Mouse (Mus musculus): Measurements from ENCODE around the gene Ccdc105. TPM values are rescaled to one million over a fixed set of nuclear protein-coding genes. Genes with fewer than 3 reads are reported as not detected.
A peak's percentile ranks its signal among the peaks of the same experiment; 100 is the strongest.

Gene Ccdc105
- polyA plus RNA-seq, 1 experiment: not detected

DNA sequence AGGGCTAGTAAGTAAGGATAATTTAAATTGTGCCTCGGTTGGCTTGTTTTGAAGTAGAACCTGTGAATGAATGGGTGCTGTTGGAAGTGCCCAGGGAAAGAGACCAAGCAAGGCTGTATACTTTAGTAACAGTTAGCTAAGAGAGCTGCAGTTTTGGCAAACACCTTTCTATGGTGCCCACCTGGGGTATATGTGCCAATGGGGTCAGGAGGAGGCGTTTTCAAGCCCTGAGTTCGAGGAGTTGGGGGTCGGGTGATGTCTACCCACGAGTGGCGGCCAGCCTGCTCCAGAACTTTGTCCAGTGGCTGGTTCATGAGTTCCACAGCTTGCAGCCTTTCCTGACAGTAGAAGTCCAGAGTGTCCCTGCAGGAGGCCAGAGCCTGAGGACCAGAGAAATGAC is 3.9 kb downstream of the Ccdc105 start:
- TF ChIP-seq POLR2A (IDR thresholded peaks at IDR 0.05; ENCODE audit: borderline replicate concordance, extremely low read depth, low read depth, low read length) (no peak), CTCF (IDR thresholded peaks at IDR 0.05; ENCODE audit: insufficient read depth, low read length) (no peak)
- H3K4me3 ChIP-seq (replicated peaks; ENCODE audit: extremely low read depth, low read depth, low read length): no peak overlapping the region
- DNase-seq: no peak
- H3K4me1 ChIP-seq (ENCODE audit: control insufficient read depth, insufficient read depth, low read length): no peaks in the 10 kb centered on the region
- WGBS: 85% methylated on average over 6 of the region's 6 CpGs

DNA sequence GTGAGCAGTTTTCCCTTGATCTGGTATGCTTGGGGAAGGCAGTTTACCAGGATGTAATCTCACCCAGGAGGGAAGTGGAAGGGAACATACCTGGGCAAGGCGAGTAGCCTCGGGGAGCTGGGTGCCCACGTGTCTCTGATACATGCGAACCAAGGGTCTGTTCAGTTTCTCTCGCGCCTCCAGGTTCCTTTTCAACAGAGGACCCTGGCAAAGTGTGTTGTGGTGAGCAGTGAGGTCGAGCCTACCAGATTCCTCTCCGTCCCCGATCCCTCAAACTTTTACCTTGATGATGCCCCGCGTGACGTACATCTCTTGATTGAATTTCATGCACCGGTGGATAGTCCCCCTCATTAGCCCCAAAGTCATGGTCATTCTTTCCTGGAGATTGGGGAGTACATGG is 4.7 kb downstream of the Ccdc105 start:
- WGBS: 80% methylated on average over 13 of the region's 13 CpGs

DNA sequence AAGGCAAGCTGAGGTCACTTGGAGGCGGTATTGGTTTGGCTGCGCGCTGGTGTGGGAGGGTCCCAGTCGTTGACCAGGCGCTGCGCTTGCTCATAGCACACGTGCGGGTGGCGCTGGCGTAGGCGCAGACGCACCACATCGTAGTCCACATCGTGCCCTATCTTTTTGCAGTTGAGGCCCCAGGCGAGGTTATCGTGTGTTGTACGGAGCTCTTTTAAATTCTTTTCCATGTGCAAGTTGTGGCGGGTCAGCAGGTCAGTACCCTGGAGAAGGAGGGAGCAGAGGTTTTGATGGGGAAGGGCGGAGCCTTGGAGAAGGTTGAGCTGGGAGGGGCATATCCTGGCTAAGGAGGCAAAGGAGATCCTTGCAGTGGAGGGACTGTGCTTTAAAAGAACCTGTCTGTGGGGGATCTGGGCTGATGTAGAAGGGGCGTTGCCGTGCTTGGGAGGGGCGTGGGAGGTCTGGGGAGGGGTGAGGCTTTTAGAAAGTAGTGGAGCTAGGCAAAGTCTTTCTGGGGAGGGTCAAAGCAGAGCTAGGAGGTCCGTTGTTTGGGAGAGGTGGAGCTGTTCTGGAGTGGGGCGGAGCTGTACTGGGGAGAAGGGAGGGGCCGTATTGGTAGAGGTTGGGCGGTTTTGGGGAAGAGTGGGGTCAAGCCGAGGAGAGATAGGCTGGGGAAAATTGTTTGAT is 5.7 kb downstream of the Ccdc105 start:
- 2% methylated on average over 27 of the region's 27 CpGs for WGBS
- Histone ChIP-seq H3K4me1 (ENCODE audit: control insufficient read depth, insufficient read depth, low read length) (no peaks in the 10 kb centered on the region), H3K4me3 (replicated peaks; ENCODE audit: extremely low read depth, low read depth, low read length) (peak overlapping the region; percentile 33)
- TF ChIP-seq CTCF (IDR thresholded peaks at IDR 0.05; ENCODE audit: insufficient read depth, low read length) (no peak), POLR2A (IDR thresholded peaks at IDR 0.05; ENCODE audit: borderline replicate concordance, extremely low read depth, low read depth, low read length) (no peak)
- no peak for DNase-seq

More for the DNA sequence above, 4.7 kb downstream of the Ccdc105 start:
- DNase-seq: no peak
- no peak for TF ChIP-seq POLR2A (IDR thresholded peaks at IDR 0.05; ENCODE audit: borderline replicate concordance, extremely low read depth, low read depth, low read length)
- TF ChIP-seq CTCF (IDR thresholded peaks at IDR 0.05; ENCODE audit: insufficient read depth, low read length): no peak
- Histone ChIP-seq H3K4me3 (replicated peaks; ENCODE audit: extremely low read depth, low read depth, low read length) (no peak overlapping the region), H3K4me1 (ENCODE audit: control insufficient read depth, insufficient read depth, low read length) (no peaks in the 10 kb centered on the region)

DNA sequence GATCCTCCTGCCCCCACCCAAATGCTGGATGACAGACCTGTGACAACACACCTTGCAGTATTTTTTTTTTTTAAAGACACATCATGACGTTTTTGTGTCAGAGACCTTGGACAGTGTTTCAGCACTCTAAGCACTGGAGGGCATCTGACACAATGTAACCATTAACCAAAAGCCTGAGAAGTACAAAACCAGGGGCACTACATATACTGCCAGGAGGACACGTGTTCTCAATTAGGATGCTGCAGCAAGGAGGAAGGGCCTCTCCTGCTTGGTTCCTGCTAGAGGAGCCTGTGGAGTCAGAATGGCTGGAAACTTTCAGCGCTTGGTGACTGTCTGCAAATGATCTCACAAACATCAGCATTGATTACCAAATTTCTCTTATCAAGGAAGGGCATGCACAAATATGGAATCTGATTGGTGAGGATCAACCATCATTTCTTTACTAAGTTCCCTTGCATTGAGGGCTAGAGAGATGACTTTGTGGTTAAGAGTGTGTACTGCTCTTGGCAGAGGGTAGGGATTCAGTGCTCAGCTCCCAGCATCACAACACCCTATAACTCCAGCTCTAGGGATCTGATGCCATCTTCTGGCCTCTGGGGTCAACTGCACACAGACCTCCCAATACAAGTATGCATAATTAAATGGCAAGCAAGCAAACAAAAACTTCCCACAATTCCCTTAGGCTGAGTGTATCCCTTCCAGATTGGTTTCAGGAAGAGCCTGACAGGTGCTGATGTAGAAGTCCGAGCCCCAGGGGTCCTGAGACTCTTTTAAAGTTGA is 7.2 kb downstream of the Ccdc105 start:
- 54% methylated on average over 4 of the region's 4 CpGs for WGBS

DNA sequence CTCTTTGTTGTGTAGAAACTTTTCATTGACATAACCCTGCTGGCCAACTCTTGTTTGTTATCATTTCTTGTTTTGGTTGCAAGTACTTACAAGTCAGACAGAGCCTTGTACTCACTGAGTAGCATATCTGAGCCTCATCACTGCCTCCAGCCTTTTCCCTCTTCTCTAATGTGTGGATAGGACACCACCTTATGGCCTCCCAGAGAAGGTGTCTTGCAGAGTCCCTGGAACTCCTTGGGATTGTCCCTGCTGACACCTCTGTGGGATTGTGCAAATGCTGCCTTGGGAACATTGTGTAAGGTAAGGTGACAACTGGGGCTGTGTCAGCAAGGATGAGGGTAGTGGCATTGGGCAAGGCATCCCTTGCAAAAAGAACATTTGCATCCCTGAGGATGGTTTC is 9.1 kb downstream of the Ccdc105 start:
- TF ChIP-seq POLR2A (IDR thresholded peaks at IDR 0.05; ENCODE audit: borderline replicate concordance, extremely low read depth, low read depth, low read length): no peak
- TF ChIP-seq CTCF (IDR thresholded peaks at IDR 0.05; ENCODE audit: insufficient read depth, low read length): no peak
- Histone ChIP-seq H3K4me3 (replicated peaks; ENCODE audit: extremely low read depth, low read depth, low read length) (no peak overlapping the region), H3K4me1 (ENCODE audit: control insufficient read depth, insufficient read depth, low read length) (no peaks in the 10 kb centered on the region)
- DNase-seq: no peak

More for the DNA sequence above, 7.2 kb downstream of the Ccdc105 start:
- no peak for DNase-seq
- Histone ChIP-seq H3K4me3 (replicated peaks; ENCODE audit: extremely low read depth, low read depth, low read length) (no peak overlapping the region), H3K4me1 (ENCODE audit: control insufficient read depth, insufficient read depth, low read length) (no peaks in the 10 kb centered on the region)
- no peak for TF ChIP-seq CTCF (IDR thresholded peaks at IDR 0.05; ENCODE audit: insufficient read depth, low read length)
- TF ChIP-seq POLR2A (IDR thresholded peaks at IDR 0.05; ENCODE audit: borderline replicate concordance, extremely low read depth, low read depth, low read length): no peak

DNA sequence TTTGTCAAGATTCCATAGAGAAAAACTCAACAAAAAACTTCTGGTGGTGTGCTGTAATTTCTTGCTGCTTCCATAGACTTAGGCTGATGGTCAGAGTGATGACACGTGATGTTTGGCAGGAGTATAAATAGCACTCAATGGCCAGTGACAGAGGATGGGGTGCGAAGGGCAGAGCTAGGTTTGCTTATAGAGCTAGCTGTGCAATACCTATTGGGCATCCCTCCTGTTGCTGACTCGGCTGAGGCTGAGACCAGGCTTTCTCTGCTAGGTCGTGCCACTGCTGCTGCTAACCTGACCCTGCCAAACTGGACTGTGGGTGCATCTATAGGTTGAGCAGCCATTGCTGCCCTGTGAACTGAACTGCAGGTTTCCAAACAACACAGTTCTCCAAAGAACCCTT is 13.0 kb downstream of the Ccdc105 start:
- TF ChIP-seq POLR2A (IDR thresholded peaks at IDR 0.05; ENCODE audit: borderline replicate concordance, extremely low read depth, low read depth, low read length): no peak
- no peak for TF ChIP-seq CTCF (IDR thresholded peaks at IDR 0.05; ENCODE audit: insufficient read depth, low read length)
- no peaks in the 10 kb centered on the region for H3K4me1 ChIP-seq (ENCODE audit: control insufficient read depth, insufficient read depth, low read length)
- WGBS: 67% methylated on average over 4 of the region's 4 CpGs
- no peak overlapping the region for H3K4me3 ChIP-seq (replicated peaks; ENCODE audit: extremely low read depth, low read depth, low read length)
- no peak for DNase-seq

DNA sequence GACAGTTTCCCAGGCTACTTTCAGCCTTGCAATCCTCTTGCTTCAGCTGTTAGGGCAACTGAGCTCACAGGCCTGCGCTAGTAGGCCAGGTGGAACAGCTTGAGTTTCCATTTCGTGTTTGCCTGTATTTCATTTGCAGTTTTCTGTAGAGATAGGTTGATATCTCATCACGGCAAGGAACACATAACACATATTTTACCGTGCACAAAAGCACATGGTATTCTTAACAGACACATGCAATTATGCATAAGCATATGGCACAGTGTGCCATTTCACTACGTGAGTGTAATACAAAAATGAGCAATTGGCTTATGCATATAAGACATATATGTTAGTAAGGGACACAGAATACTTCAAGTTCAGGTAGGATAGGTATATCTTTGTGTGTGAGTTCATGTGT is 25.0 kb downstream of the Ccdc105 start:
- 81% methylated on average over 5 of the region's 5 CpGs for WGBS
- no peak for DNase-seq
- Histone ChIP-seq H3K4me3 (replicated peaks; ENCODE audit: extremely low read depth, low read depth, low read length) (no peak overlapping the region), H3K4me1 (ENCODE audit: control insufficient read depth, insufficient read depth, low read length) (no peaks in the 10 kb centered on the region)
- TF ChIP-seq CTCF (IDR thresholded peaks at IDR 0.05; ENCODE audit: insufficient read depth, low read length) (no peak), POLR2A (IDR thresholded peaks at IDR 0.05; ENCODE audit: borderline replicate concordance, extremely low read depth, low read depth, low read length) (no peak)

DNA sequence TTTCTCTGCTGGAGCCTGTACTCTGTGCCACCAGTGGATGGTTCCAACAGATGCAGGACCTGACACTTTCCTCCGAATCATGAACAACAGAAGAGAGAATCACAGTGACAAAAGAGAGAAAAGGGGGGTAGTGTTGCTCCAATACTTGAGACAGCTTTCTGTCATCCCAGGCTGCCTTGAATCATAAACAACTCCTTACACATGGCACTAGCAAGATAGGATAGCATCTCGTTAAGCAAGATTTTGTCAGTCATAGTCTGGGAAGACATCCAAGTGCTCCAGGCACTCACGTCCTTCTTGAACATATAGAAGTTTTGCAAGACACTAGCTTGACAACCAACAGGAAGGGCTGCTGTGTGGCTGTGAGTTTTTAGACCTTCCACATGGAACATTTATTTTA is 25.8 kb downstream of the Ccdc105 start:
- DNase-seq: no peak
- H3K4me1 ChIP-seq (ENCODE audit: control insufficient read depth, insufficient read depth, low read length): no peaks in the 10 kb centered on the region
- no peak overlapping the region for H3K4me3 ChIP-seq (replicated peaks; ENCODE audit: extremely low read depth, low read depth, low read length)
- 36% methylated on average over 3 of the region's 3 CpGs for WGBS
- no peak for TF ChIP-seq CTCF (IDR thresholded peaks at IDR 0.05; ENCODE audit: insufficient read depth, low read length)
- TF ChIP-seq POLR2A (IDR thresholded peaks at IDR 0.05; ENCODE audit: borderline replicate concordance, extremely low read depth, low read depth, low read length): no peak

DNA sequence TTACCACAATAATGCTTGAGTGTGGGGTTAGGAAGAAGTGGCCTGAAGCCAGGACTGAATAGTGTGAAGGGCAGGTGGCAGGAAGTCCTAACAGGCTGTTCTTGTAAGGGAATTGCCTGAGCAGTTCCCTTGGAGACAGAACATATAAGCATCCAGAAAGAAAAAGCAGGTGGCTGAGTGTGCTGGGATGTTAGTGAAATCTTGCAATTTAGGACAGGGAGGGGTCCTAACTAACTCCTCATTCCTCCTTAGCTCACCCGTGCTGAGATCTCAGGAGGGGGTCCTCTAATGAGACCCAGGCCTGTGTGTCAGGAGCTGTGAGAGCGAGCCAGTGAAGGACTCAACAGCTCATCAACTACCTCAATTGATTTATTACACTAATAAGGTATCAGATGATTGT is 29.4 kb downstream of the Ccdc105 start:
- Histone ChIP-seq H3K4me1 (ENCODE audit: control insufficient read depth, insufficient read depth, low read length) (no peaks in the 10 kb centered on the region), H3K4me3 (replicated peaks; ENCODE audit: extremely low read depth, low read depth, low read length) (no peak overlapping the region)
- 39% methylated on average over 2 of the region's 2 CpGs for WGBS
- no peak for DNase-seq
- no peak for TF ChIP-seq CTCF (IDR thresholded peaks at IDR 0.05; ENCODE audit: insufficient read depth, low read length)
- no peak for TF ChIP-seq POLR2A (IDR thresholded peaks at IDR 0.05; ENCODE audit: borderline replicate concordance, extremely low read depth, low read depth, low read length)

DNA sequence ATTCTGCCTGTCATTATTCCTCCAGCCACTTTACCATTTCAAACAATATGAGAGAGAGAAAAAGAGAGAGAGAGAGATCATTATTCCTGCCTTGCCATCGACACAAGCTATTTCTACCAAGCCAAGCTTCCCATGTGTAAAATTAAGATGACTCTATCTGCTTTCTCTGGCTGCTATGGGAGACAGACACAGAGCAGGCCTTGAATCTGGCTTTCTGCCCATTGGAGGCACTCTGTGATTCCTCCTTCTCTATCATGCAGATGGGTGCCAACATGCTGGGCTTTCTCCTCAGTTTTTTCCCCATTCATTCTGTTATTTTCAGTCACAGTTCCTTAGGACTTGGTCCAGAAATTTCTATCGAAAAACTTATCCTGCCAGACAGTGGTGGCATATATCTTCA is 30.2 kb downstream of the Ccdc105 start:
- no peak for DNase-seq
- TF ChIP-seq POLR2A (IDR thresholded peaks at IDR 0.05; ENCODE audit: borderline replicate concordance, extremely low read depth, low read depth, low read length) (no peak), CTCF (IDR thresholded peaks at IDR 0.05; ENCODE audit: insufficient read depth, low read length) (no peak)
- 73% methylated on average over 2 of the region's 2 CpGs for WGBS

More for the DNA sequence above, 30.2 kb downstream of the Ccdc105 start:
- no peaks in the 10 kb centered on the region for H3K4me1 ChIP-seq (ENCODE audit: control insufficient read depth, insufficient read depth, low read length)
- no peak overlapping the region for H3K4me3 ChIP-seq (replicated peaks; ENCODE audit: extremely low read depth, low read depth, low read length)
